Mouse (Mus musculus) limb, embryonic 14.5 days (tissue): Measurements from ENCODE around the gene 4921536K21Rik. TPM values are rescaled to one million over a fixed set of nuclear protein-coding genes. Genes with fewer than 3 reads are reported as not detected.
"Not testable (repeated sequence)": the region's sequence is repeated elsewhere in the genome, so short reads cannot be mapped to it uniquely, and the experiment has no call there.

Source experiments
- ATAC-seq: fragments of 200-750 bp; cut with Nextera tagmentation; 2 replicates; pipeline ENCODE4 v1.8.0; 2017; ENCODE audit warnings: low read depth, moderate number of reproducible peaks, moderate TSS enrichment; ENCODE audit not compliant: low FRiP score
- DNase-seq: peaks from one replicate; pipeline ENCODE4 v3.0.0-alpha.2; 2015; ENCODE audit warnings: low spot score
- H3K27ac ChIP-seq: fragments of 300-500 bp; sonication (generic); replicated peaks from 2 replicates; pipeline ENCODE4 v1.5.1; 2014; ENCODE audit warnings: low read depth, mild to moderate bottlenecking, low read length, moderate library complexity, mixed read lengths
- H3K27me3 ChIP-seq: fragments of 300-500 bp; sonication (generic); 2 replicates; pipeline ENCODE4 v1.6.1; 2014; ENCODE audit warnings: low read length, mixed read lengths; ENCODE audit not compliant: control insufficient read depth, insufficient read depth
- H3K36me3 ChIP-seq: fragments of 300-500 bp; sonication (generic); 2 replicates; pipeline ENCODE4 v1.6.1; 2014; ENCODE audit warnings: mild to moderate bottlenecking, low read length, moderate library complexity, mixed read lengths; ENCODE audit not compliant: control insufficient read depth, insufficient read depth
- H3K4me1 ChIP-seq: fragments of 300-500 bp; sonication (generic); 2 replicates; pipeline ENCODE4 v1.6.1; 2014; ENCODE audit warnings: antibody characterized with exemption, low read length, mixed read lengths; ENCODE audit not compliant: control insufficient read depth, insufficient read depth
- H3K4me2 ChIP-seq: fragments of 300-500 bp; sonication (generic); replicated peaks from 2 replicates; pipeline ENCODE4 v1.6.1; 2014; ENCODE audit warnings: low read depth, mild to moderate bottlenecking, low read length, moderate library complexity; ENCODE audit not compliant: severe bottlenecking
- H3K4me3 ChIP-seq: fragments of 300-500 bp; sonication (generic); replicated peaks from 2 replicates; pipeline ENCODE4 v1.5.1; 2014; ENCODE audit warnings: low read length
- H3K9ac ChIP-seq: fragments of 300-500 bp; sonication (generic); 2 replicates; pipeline ENCODE4 v1.6.1; 2014; ENCODE audit warnings: mild to moderate bottlenecking, low read depth, low read length, moderate library complexity; ENCODE audit not compliant: severe bottlenecking
- H3K9me3 ChIP-seq: fragments of 300-500 bp; sonication (generic); 2 replicates; pipeline ENCODE4 v1.6.1; 2016; ENCODE audit warnings: low read length; ENCODE audit not compliant: control insufficient read depth
- POLR2A ChIP-seq: fragments of 200-500 bp; IDR thresholded peaks from 2 replicates; pipeline ENCODE4 v1.8.0; 2012; ENCODE audit warnings: inconsistent platforms, mild to moderate bottlenecking, moderate library complexity, borderline replicate concordance; ENCODE audit not compliant: insufficient read depth, insufficient read length; ENCODE audit errors: extremely low read depth
- whole genome bisulfite sequencing: fragments of 180-500 bp; shearing (Covaris S2); extraction: QIAGEN DNeasy Blood & Tissue Kit; methylation state at CpG from one replicate; pipeline ENCODE4 v1.1.7; 2014; 5-methylcytosine and 5-hydroxymethylcytosine counted together
- polyA plus RNA-seq, 2 experiments: library from polyadenylated mRNA; depleted of rRNA in 1 of 2; stranded (reverse) in 1 of 2; unstranded in 1 of 2; fragments of >200 nt; fragmentation: Nextera tagmentation in 1 of 2; extraction: Ambion mirVana in 1 of 2; gene quantifications; 2 replicates each; pipeline versions ENCODE4 v1.2.1 to v1.2.3; 2012 to 2014

Gene 4921536K21Rik
- polyA plus RNA-seq, 2 experiments, result 0.23 TPM; not detected in 1

DNA sequence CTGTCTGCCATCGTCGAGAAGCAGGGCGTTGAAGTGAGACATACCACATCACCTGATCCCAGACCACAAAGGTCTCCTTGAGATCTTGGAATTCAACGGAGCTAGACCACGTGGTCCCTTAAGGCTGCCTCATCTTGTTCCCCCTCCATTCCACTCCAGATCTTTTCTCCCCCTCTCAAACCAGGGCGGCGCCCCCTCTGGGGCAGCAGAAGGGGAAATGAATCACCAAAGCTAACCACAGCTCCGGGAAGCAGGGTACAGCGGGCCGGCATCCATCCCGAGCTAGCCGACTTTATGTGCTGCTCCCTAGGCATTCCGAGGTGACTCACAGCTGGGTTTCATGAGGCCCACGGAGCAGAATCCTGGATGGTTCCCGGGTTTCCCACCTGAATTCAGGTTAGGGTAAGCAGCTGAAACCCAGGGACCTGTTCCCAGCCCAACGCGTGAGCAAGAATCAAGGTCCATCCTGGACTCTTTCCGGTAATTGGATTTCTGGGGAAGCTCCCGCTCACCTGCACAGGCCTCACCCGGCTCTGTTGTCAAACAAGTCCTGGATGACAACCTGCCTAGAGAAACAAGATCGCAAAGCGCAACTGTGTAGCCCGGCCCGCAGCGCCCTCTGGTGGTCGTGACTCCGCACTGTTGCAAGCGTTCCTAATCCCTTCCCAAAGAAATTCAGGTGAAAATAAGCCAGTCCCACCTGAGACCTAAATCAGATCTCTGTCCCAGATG lies 19.4 kb upstream of the 4921536K21Rik start, which contains the start of gene Slc35e4:
Gene Slc35e4 (minus strand): TSS at position 556 of the 732 bp plus-strand sequence.
- H3K4me2 ChIP-seq, result peak within 1 kb of the TSS; percentile 93
- peak within 1 kb of the TSS; percentile 52 for H3K9ac ChIP-seq
- peaks cover 5% of the 10 kb centered on the region for H3K27me3 ChIP-seq
- peak within 1 kb of the TSS; percentile 70 for H3K27ac ChIP-seq
- DNase-seq (peak; percentile 86), ATAC-seq (peak; percentile 67)
- H3K36me3 ChIP-seq, result no peaks in the 10 kb centered on the region
- H3K4me1 ChIP-seq, result peaks cover 16% of the 10 kb centered on the region
- H3K9me3 ChIP-seq, result no peaks in the 10 kb centered on the region
- under 1% methylated on average over 27 of the region's 28 CpGs for WGBS
- peak within 1 kb of the TSS; percentile 60 for H3K4me3 ChIP-seq
- TF ChIP-seq POLR2A, result no peak

DNA sequence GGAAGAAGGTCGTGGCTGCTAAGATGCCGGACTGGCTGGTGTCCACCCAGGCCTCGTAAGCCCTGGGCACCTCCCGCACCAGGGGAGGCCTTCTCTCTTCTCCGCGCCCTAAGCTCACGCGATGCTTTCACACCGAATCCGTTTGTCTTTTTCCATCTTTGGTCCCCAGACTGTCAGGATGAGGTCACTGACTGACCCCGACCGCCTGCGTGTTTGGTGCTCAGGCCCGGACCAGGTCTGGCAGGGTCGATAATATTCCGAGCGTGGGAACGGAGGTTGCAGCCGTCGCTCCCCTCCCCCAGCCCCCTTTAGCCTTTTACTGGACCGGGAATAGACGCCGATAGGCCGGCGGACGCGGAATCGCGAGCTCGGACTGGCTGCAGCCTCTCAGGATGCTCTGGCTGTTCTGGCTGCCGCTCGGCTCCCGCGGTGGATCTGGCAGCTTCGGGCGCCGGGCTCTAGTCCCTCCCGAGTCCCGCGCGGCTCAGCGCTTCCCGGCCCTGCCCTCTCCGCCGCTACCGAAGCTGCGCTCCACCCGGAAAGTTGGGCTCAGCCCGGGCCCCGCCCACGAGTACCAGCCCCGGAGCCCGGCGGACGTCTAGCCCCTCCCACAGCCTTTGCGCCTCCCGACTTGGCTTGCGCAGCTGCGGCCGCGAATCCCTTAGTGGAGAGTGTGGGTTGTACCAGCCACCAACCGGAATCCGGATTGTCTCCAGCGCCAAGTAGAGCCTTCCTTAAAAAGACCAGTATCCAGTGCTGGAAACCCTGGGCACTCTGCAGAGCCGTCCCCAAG lies 18.6 kb upstream of the 4921536K21Rik start:
- peaks cover 16% of the 10 kb centered on the region for H3K4me1 ChIP-seq
- peak; percentile 80 for DNase-seq
- ATAC-seq, result peak; percentile 86
- H3K9ac ChIP-seq, result peak overlapping the region; percentile 52
- 0 out of 2 replicates have a peak, but pooled peaks have one; percentile 33 for TF ChIP-seq POLR2A
- peak overlapping the region; percentile 60 for H3K4me3 ChIP-seq
- under 1% methylated on average over 60 of the region's 65 CpGs for WGBS
- no peaks in the 10 kb centered on the region for H3K9me3 ChIP-seq
- H3K27ac ChIP-seq, result peak overlapping the region; percentile 70
- H3K36me3 ChIP-seq, result no peaks in the 10 kb centered on the region
- H3K4me2 ChIP-seq, result peak overlapping the region; percentile 93
- peaks cover 5% of the 10 kb centered on the region for H3K27me3 ChIP-seq

DNA sequence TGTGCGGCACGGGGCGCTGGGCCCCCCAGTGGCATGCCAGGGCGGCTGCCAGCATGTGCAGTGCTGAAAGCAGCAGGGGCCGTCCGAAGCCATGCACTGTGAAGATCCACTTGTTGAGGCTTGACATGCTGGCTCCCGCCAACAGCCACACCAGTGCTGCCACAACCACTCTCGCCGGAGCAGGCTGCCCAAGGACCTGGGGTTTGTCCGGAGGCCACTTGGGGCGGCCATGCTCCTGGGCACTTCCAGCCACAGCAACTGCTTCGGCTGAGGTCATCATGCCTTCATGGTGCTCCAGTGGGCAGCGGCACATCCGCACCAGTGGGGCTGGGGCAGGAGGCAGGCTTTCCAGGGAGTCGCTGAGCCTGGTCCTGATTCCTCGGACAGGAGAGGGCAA lies 18.0 kb upstream of the 4921536K21Rik start:
- H3K4me3 ChIP-seq, result peak overlapping the region; percentile 60
- no peak for TF ChIP-seq POLR2A
- H3K4me1 ChIP-seq, result peaks cover 16% of the 10 kb centered on the region
- H3K27me3 ChIP-seq, result peaks cover 5% of the 10 kb centered on the region
- DNase-seq (no peak), ATAC-seq (no peak)
- peak overlapping the region; percentile 93 for H3K4me2 ChIP-seq
- no peaks in the 10 kb centered on the region for H3K9me3 ChIP-seq
- WGBS, result 2% methylated on average over 16 of the region's 16 CpGs
- peak overlapping the region; percentile 52 for H3K9ac ChIP-seq
- no peak overlapping the region for H3K27ac ChIP-seq
- H3K36me3 ChIP-seq, result no peaks in the 10 kb centered on the region

DNA sequence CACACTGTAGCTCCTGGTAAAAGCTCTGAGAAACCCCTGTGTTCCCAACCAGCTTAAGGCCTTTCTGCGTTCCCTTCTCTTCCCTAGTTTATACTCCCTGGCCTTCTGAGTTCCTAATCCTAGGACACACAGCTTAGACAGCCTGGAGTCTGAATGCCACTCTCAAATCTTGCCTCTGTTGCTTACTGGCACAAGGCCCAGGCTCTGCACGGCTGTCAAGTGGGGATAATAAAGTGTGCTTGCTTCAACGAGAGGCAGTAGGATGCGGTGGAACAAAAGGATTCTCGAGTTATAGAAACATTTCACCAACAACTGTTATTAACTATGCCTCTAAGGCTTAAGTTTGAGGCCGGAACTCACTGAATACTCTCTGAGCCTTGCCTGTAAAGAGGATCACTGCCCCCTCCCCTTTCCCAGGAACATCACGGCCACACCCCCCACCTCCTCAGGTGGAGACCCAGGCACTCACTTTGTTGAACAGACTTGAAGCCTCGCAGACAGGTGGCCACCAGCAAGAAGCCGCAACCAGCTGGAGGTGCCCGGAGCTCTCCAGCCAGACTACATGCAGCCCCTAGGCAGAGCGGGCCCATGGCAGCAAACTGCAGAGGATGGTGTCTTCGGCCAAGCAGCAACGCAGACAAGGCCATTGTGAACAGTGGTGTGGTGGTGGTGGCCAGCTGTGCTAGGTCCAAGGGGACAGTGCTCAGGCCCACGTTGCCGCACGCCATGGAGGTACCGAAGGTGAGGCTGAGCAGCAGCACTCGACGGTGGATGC lies 17.4 kb upstream of the 4921536K21Rik start:
- Histone ChIP-seq H3K4me3 (peak overlapping the region; percentile 60), H3K9ac (peak overlapping the region; percentile 52; the same call in 1 of the 2 replicates), H3K36me3 (no peaks in the 10 kb centered on the region), H3K9me3 (no peaks in the 10 kb centered on the region), H3K4me2 (peak overlapping the region; percentile 93), H3K27ac (no peak overlapping the region), H3K4me1 (peaks cover 16% of the 10 kb centered on the region), H3K27me3 (peaks cover 5% of the 10 kb centered on the region)
- DNase-seq (peak; percentile 45), ATAC-seq (no peak)
- 15% methylated on average over 16 of the region's 19 CpGs for WGBS
- TF ChIP-seq POLR2A, result no peak

DNA sequence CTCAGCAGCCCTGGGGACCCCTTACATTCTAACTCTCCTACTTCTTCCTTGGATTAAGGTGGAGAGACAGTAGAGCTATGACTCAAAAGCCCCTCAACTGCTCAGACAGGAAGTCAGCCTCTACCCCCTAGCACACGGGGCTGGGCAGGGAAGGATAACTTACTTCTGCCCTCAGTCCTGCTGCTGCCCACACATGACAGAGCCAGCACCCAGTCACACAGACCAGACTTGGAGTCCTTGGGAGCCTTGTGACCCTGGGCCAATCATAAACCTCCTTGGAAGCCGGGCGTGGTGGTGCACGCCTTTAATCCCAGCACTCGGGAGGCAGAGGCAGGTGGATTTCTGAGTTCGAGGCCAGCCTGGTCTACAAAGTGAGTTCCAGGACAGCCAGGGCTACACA lies 16.5 kb upstream of the 4921536K21Rik start:
- WGBS, result 90% methylated on average over 5 of the region's 6 CpGs
- ATAC-seq, DNase-seq, H3K27ac ChIP-seq, H3K4me2 ChIP-seq, H3K27me3 ChIP-seq, H3K9ac ChIP-seq, H3K4me3 ChIP-seq, H3K9me3 ChIP-seq, H3K36me3 ChIP-seq: not testable (repeated sequence)
- H3K4me1 ChIP-seq, result peaks cover 16% of the 10 kb centered on the region
